Mouse (Mus musculus) kidney, embryonic 16.5 days (tissue): Measurements from ENCODE around the gene Ccdc153. TPM values are rescaled to one million over a fixed set of nuclear protein-coding genes. Genes with fewer than 3 reads are reported as not detected.
A peak's percentile ranks its signal among the peaks of the same experiment; 100 is the strongest.

Experiments used
- ATAC-seq: fragments of 200-750 bp; cut with Nextera tagmentation; 2 replicates; pipeline ENCODE4 v1.8.0; 2017; ENCODE audit warnings: moderate TSS enrichment; ENCODE audit not compliant: low FRiP score, low TSS enrichment
- H3K27ac ChIP-seq: fragments of 300-500 bp; sonication (generic); 2 replicates; pipeline ENCODE4 v1.5.1; 2014; ENCODE audit warnings: low read length
- H3K27me3 ChIP-seq: fragments of 300-500 bp; sonication (generic); 2 replicates; pipeline ENCODE4 v1.6.1; 2014; ENCODE audit warnings: low read length, control low read depth, mixed read lengths; ENCODE audit not compliant: insufficient read depth
- H3K36me3 ChIP-seq: fragments of 300-500 bp; sonication (generic); 2 replicates; pipeline ENCODE4 v1.6.1; 2014; ENCODE audit warnings: low read length, control low read depth, mixed read lengths; ENCODE audit not compliant: insufficient read depth
- H3K4me1 ChIP-seq: fragments of 300-500 bp; sonication (generic); 2 replicates; pipeline ENCODE4 v1.6.1; 2014; ENCODE audit warnings: low read length, control low read depth, mixed read lengths; ENCODE audit not compliant: insufficient read depth
- H3K4me2 ChIP-seq: fragments of 300-500 bp; sonication (generic); replicated peaks from 2 replicates; pipeline ENCODE4 v1.6.1; 2014; ENCODE audit warnings: low read depth, low read length
- H3K4me3 ChIP-seq: fragments of 300-500 bp; sonication (generic); 2 replicates; pipeline ENCODE4 v1.5.1; 2014; ENCODE audit warnings: mild to moderate bottlenecking, low read length
- H3K9ac ChIP-seq: fragments of 300-500 bp; sonication (generic); replicated peaks from 2 replicates; pipeline ENCODE4 v1.6.1; 2014; ENCODE audit warnings: low read length
- H3K9me3 ChIP-seq: fragments of 300-500 bp; sonication (generic); 2 replicates; pipeline ENCODE4 v1.6.1; 2016; ENCODE audit warnings: low read length, control low read depth
- WGBS: fragments of 180-500 bp; shearing (Covaris S2); extraction: QIAGEN DNeasy Blood & Tissue Kit; methylation state at CpG from one replicate; pipeline ENCODE4 v1.1.7; 2014; 5-methylcytosine and 5-hydroxymethylcytosine counted together
- polyA plus RNA-seq: library from polyadenylated mRNA; unstranded; fragments of >200 nt; fragmentation: Nextera tagmentation; extraction: Ambion mirVana; gene quantifications from 2 replicates; pipeline ENCODE4 v1.2.1, GENCODE M21; 2015

The Ccdc153 gene
- polyA plus RNA-seq, 1 experiment from 2014 or later, result not detected

DNA sequence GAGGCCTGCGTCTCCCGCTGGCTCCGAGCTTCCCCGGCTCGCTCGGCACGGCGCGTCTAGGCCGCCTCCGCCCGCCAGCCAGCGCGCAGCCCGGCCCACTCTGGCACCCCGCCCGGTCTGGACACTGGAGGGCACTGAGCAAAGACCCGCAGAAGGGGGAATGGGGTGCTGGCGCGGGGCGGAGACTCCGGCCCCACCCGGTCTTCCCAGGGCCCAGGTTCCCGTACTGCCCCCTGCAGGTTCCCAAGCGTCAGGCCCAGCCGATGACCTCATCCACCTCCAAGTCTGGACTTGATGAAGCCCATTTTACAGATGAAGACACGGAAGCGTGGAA, 27.5 kb downstream of the Ccdc153 start:
- peaks cover 8% of the 10 kb centered on the region; the same call in 1 of the 2 replicates for H3K4me1 ChIP-seq
- 6% methylated on average over 28 of the region's 28 CpGs for WGBS
- H3K36me3 ChIP-seq, result no peaks in the 10 kb centered on the region
- H3K4me3 ChIP-seq, result peak overlapping the region; percentile 61
- peak overlapping the region; percentile 95 for H3K9ac ChIP-seq
- H3K9me3 ChIP-seq, result peaks cover 5% of the 10 kb centered on the region; the same call in 1 of the 2 replicates
- peak; percentile 93 for ATAC-seq
- H3K27me3 ChIP-seq, result no peaks in the 10 kb centered on the region
- peak overlapping the region; percentile 89 for H3K4me2 ChIP-seq
- peak overlapping the region; percentile 75 for H3K27ac ChIP-seq

DNA sequence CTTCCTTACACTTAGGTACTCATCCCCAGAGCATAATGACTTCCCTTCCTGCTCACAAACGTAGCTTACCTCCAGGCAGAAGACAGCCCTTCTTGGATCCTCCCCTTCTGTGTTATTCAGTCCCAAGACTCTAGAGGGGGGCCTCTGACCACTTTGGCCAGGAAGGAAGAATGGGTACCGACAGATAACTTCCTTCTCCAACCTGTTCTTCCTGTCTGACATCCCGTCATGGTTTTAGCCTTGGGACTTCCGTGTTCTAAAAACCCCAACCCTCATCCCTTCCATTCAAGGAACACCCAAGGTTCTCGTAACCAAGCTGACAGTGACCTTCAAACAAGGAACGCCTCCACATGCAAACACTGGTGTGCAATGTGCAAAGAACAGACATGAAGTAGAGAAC, 28.0 kb downstream of the Ccdc153 start, which contains the start of gene Nlrx1:
Nlrx1 (minus strand) TSS at position 168 of the 400 bp plus-strand sequence.
- no peaks in the 10 kb centered on the region for H3K36me3 ChIP-seq
- H3K4me2 ChIP-seq, result peak within 1 kb of the TSS; percentile 89
- no peaks in the 10 kb centered on the region for H3K27me3 ChIP-seq
- H3K4me1 ChIP-seq, result peaks cover 8% of the 10 kb centered on the region; the same call in 1 of the 2 replicates
- WGBS, result 82% methylated on average over 6 of the region's 6 CpGs
- H3K9me3 ChIP-seq, result peaks cover 5% of the 10 kb centered on the region; the same call in 1 of the 2 replicates
- ATAC-seq, result no peak
- H3K4me3 ChIP-seq, result peak within 1 kb of the TSS; percentile 61
- peak within 1 kb of the TSS; percentile 75 for H3K27ac ChIP-seq
- peak within 1 kb of the TSS; percentile 95 for H3K9ac ChIP-seq

DNA sequence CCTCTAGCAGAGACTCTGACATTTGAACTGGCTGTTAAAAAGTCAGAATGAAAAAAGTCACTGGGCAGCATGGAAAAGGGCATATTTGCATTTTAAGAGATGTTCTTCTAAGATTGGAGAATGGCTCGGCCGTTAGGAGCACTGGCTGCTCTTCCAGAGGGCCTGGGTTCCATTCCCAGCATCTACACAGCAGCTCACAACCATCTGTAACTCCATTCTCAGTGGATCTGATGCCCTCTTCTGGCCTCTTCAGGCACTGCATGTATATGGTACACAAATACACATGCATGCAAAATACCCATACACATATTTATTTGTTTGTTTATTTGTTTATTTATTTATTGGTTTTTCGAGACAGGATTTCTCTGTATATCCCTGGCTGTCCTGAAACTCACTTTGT, 28.6 kb downstream of the Ccdc153 start:
- no peak overlapping the region for H3K4me3 ChIP-seq
- no peak overlapping the region for H3K4me2 ChIP-seq
- 93% methylated on average over 3 of the region's 3 CpGs for WGBS
- no peaks in the 10 kb centered on the region for H3K36me3 ChIP-seq
- H3K27me3 ChIP-seq, result no peaks in the 10 kb centered on the region
- H3K4me1 ChIP-seq, result peaks cover 8% of the 10 kb centered on the region; the same call in 1 of the 2 replicates
- peaks cover 5% of the 10 kb centered on the region; the same call in 1 of the 2 replicates for H3K9me3 ChIP-seq
- H3K27ac ChIP-seq, result no peak overlapping the region
- no peak for ATAC-seq
- H3K9ac ChIP-seq, result no peak overlapping the region

DNA sequence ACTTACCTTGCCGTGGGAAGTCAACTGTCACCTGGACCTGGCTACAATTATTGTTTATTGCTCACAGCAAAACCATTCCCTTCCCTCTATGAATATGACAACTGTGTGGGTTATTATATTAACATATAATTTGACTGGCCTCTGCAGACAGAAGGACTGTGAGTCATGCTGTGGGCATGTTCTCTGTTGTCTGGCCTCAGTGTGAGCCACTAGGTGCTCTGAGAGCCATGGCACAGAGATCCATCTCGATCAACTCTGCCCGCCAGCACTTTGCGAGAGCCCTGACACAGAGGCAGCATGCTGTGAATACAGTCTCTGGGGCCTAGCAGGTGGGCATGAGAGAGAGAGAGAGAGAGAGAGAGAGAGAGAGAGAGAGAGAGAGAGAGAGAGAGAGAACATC, 29.5 kb downstream of the Ccdc153 start:
- Histone ChIP-seq H3K36me3 (no peaks in the 10 kb centered on the region), H3K9me3 (peaks cover 5% of the 10 kb centered on the region; the same call in 1 of the 2 replicates), H3K4me3 (no peak overlapping the region), H3K4me1 (peaks cover 8% of the 10 kb centered on the region; the same call in 1 of the 2 replicates), H3K9ac (no peak overlapping the region), H3K4me2 (no peak overlapping the region), H3K27me3 (no peaks in the 10 kb centered on the region), H3K27ac (no peak overlapping the region)
- no peak for ATAC-seq
- WGBS, result 82% methylated on average over 4 of the region's 4 CpGs

DNA sequence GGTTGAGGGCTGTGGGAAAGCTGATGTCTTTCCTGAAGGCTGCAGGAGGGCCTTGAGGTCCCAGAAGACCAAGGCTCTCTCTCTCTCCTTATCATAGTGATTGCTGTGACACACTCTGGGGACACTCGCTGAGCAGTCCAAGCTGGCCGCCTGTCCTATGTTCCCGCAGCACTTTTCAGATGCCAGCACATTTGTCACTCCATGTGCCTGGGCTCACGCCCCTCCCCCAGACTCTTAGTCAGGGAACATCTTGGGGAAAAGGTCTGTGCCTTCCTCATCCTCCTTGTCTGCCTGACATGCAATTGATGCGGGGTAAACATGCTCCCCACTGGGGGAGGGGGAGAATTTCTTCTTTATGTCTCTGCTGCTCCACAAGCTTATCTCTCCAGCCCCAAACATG, 42.7 kb downstream of the Ccdc153 start:
- Histone ChIP-seq H3K4me2 (no peak overlapping the region), H3K36me3 (no peaks in the 10 kb centered on the region), H3K9ac (no peak overlapping the region), H3K4me1 (peaks cover 12% of the 10 kb centered on the region), H3K9me3 (no peaks in the 10 kb centered on the region), H3K27ac (no peak overlapping the region), H3K4me3 (no peak overlapping the region), H3K27me3 (peaks cover 16% of the 10 kb centered on the region; the same call in 1 of the 2 replicates)
- 68% methylated on average over 5 of the region's 5 CpGs for WGBS
- no peak for ATAC-seq

DNA sequence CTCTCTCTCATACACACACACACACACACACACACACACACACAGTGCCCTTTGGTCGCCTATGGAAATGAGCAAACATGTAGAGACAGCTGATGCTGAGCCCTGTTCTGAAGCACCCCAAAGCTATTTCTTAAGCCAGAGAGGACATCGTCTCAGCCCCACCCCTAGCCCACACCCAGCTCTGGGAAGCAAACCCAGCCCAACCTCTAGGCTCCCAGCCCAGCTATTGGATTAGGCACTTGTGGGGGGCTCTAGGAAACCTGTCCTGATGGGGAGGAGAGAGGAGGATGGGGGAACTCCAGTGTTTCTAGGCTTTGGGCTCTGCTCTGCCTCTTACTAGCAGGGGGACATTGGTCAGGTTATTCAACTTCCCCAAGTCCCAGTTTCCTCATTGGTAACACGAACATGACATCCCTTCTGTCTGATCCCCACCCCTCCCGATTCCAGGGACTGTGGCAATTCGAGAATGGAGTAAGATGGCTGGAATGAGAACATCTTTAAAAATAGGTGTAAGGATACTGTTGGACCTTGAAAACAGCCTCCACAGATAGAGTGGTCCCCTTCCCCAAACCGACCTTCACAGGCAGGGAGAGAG, 45.9 kb downstream of the Ccdc153 start:
- Histone ChIP-seq H3K4me1 (peaks cover 23% of the 10 kb centered on the region), H3K36me3 (no peaks in the 10 kb centered on the region; the same call in none of the 2 replicates), H3K4me3 (no peak overlapping the region), H3K27me3 (peaks cover 16% of the 10 kb centered on the region; the same call in 1 of the 2 replicates), H3K27ac (no peak overlapping the region), H3K4me2 (no peak overlapping the region), H3K9ac (no peak overlapping the region), H3K9me3 (no peaks in the 10 kb centered on the region)
- 13% methylated on average over 6 of the region's 6 CpGs for WGBS
- no peak for ATAC-seq

DNA sequence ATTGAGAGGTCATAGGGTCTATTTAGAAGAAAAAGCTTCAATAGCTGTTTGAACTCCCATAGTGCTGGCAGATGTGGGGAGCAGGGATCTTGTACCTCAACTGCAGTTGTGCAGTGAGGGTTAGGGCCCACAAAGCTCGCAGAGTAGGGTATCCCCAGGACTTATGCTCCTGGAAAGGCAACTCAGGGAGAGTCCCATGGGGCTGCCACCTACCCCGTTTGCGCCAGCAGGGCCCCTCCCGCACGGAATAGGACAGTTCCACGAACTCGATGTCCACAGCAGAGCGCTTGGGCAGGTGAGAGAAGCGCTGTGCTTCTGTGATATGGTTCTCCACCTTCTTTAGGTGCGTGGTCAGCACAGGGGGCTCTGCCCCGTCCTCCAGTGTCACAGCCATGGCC, 46.5 kb downstream of the Ccdc153 start:
- Histone ChIP-seq H3K27ac (no peak overlapping the region), H3K9ac (peak overlapping the region; percentile 68)

DNA sequence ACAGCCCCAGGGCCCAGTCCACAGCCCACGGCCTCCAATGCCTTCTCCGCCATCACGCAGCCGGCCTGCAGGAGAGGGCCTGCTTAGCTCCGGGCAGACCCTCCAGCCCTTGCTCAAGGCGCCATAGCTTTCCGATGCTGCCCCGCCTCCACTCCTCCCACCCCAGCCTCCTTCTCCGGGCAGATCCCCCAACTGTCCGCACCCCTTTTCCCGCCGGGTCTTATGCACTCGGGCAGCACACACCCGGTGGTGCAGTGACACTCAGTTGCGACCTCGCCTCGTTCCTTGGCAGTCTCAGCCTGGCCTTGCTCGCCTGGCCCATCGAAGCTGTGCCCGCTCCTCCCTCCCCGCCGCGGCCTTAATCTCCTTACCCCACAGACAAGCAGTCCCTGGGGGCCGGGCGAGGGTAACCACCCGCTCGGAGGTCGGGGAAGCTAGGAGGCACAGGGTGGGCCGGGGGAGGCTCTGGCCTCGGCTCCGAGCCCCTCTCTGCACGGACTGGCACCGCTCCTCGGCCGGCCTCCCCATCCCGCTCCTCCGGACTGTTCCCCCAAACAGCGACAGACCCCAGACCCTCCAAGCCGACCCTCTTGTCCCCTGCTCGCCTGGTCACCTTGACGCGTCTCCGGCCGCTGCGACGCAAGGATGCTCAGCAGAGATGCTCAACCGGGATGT, 47.1 kb downstream of the Ccdc153 start:
- peaks cover 4% of the 10 kb centered on the region for H3K36me3 ChIP-seq
- peaks cover 16% of the 10 kb centered on the region; the same call in 1 of the 2 replicates for H3K27me3 ChIP-seq
- H3K9me3 ChIP-seq, result no peaks in the 10 kb centered on the region
- ATAC-seq, result peak; percentile 43
- H3K27ac ChIP-seq, result no peak overlapping the region
- H3K4me1 ChIP-seq, result peaks cover 23% of the 10 kb centered on the region
- WGBS, result 1% methylated on average over 47 of the region's 47 CpGs
- peak overlapping the region; percentile 99 for H3K4me2 ChIP-seq
- H3K4me3 ChIP-seq, result peak overlapping the region; percentile 66
- H3K9ac ChIP-seq, result peak overlapping the region; percentile 68

More for the DNA sequence above, 46.5 kb downstream of the Ccdc153 start:
- 11% methylated on average over 11 of the region's 11 CpGs for WGBS
- Histone ChIP-seq H3K4me2 (peak overlapping the region; percentile 99), H3K9me3 (no peaks in the 10 kb centered on the region), H3K27me3 (peaks cover 16% of the 10 kb centered on the region; the same call in 1 of the 2 replicates), H3K36me3 (no peaks in the 10 kb centered on the region; the same call in none of the 2 replicates), H3K4me1 (peaks cover 23% of the 10 kb centered on the region), H3K4me3 (peak overlapping the region; percentile 66)
- 0 out of 2 replicates have a peak, but pooled peaks have one; percentile 3 for ATAC-seq

DNA sequence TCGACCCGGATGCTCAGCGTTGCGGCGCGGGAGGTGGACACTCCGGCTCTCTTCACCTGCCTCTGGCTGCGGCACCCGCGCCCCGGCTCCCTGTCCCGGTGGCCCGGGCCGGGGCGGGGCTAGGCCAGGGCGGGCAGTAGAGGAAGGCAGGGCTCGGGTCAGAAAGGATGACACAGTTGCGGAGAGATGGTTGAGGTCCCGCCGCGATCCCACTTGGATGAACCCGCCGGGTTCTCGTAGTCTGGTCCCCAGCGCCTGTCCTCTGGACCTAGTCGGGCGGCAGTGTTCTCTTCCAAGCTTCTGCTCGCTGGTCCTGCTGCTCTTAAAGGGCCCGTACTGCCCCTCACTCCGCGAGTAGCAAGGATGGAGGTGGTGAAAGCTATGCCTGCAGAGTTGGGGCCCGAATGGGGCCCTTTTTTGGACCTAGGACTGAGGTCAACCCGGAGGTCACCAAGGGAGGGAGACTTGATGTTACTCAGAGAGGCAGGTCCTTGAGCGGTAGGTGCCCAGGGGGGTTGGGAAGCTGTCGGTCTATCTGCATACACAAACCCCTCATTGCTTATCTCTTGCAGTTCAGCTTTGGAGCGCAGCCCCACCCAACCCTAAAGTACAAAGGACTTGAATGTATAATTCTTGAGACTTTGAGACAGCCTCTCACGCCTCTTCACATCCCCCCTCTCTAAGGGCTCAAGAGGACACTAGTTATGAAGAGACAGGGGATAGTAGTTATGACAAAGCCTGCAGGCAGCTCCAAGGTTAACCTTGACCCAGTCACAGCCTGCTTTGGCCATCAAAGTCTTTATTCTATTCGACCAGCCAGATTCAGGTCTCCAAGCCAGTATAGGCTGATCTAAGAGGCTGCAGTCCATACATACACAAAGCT, 47.8 kb downstream of the Ccdc153 start, which contains the start of gene Abcg4:
Abcg4 (minus strand) TSS at position 540 of the 883 bp plus-strand sequence.
- ATAC-seq, result peak; percentile 60
- peak within 1 kb of the TSS; percentile 66 for H3K4me3 ChIP-seq
- H3K4me2 ChIP-seq, result peak within 1 kb of the TSS; percentile 99
- no peaks in the 10 kb centered on the region for H3K9me3 ChIP-seq
- H3K27ac ChIP-seq, result no peak within 1 kb of the TSS
- H3K27me3 ChIP-seq, result peaks cover 16% of the 10 kb centered on the region; the same call in 1 of the 2 replicates
- WGBS, result 1% methylated on average over 33 of the region's 38 CpGs
- peaks cover 10% of the 10 kb centered on the region for H3K36me3 ChIP-seq
- peaks cover 23% of the 10 kb centered on the region for H3K4me1 ChIP-seq
- peak within 1 kb of the TSS; percentile 68 for H3K9ac ChIP-seq
